Mouse (Mus musculus): ENCODE measurements around the gene Fgfr2. TPM values are rescaled to one million over a fixed set of nuclear protein-coding genes. Genes with fewer than 3 reads are reported as not detected.

The Fgfr2 gene
- polyA plus RNA-seq, 1 experiment from 2014 or later, result 137 TPM

GRCm38 (mm10) chr7:131927288-131928050 is 1195.7 kb downstream of the Fgfr2 start:
- no peak overlapping the region for H3K9ac ChIP-seq
- no peaks in the 10 kb centered on the region for H3K27me3 ChIP-seq
- no peak overlapping the region for H3K4me3 ChIP-seq (replicated peaks)
- 37% methylated on average over 9 of the region's 9 CpGs for WGBS
- no peak overlapping the region for H3K4me2 ChIP-seq (replicated peaks)
- H3K36me3 ChIP-seq, result no peaks in the 10 kb centered on the region
- no peaks in the 10 kb centered on the region for H3K9me3 ChIP-seq (replicated peaks)
- H3K4me1 ChIP-seq, result no peaks in the 10 kb centered on the region
- ATAC-seq (ENCODE audit: insufficient number of reproducible peaks, low FRiP score, low TSS enrichment, low read depth), result no peak
- H3K27ac ChIP-seq (replicated peaks), result no peak overlapping the region

- ATAC-seq (ENCODE audit: insufficient number of reproducible peaks, low FRiP score, low TSS enrichment, low read depth), result no peak
- no peaks in the 10 kb centered on the region for H3K27me3 ChIP-seq
- H3K36me3 ChIP-seq, result no peaks in the 10 kb centered on the region
- H3K4me1 ChIP-seq, result no peaks in the 10 kb centered on the region
- 48% methylated on average over 7 of the region's 7 CpGs for WGBS
- no peak overlapping the region for H3K27ac ChIP-seq (replicated peaks)
- H3K4me3 ChIP-seq (replicated peaks), result no peak overlapping the region
- H3K9me3 ChIP-seq (replicated peaks), result no peaks in the 10 kb centered on the region
- H3K9ac ChIP-seq, result no peak overlapping the region
- H3K4me2 ChIP-seq (replicated peaks), result no peak overlapping the region
Observed at GRCm38 (mm10) chr7:131917384-131917783, 1205.8 kb downstream of the Fgfr2 start.

GRCm38 (mm10) chr7:131909611-131910010 is 1213.5 kb downstream of the Fgfr2 start:
- no peak overlapping the region for H3K4me3 ChIP-seq (replicated peaks)

GRCm38 (mm10) chr7:131906499-131907190 is 1216.5 kb downstream of the Fgfr2 start:
- WGBS, result 83% methylated on average over 10 of the region's 10 CpGs
- H3K4me3 ChIP-seq (replicated peaks), result no peak overlapping the region
- no peak for ATAC-seq (ENCODE audit: insufficient number of reproducible peaks, low FRiP score, low TSS enrichment, low read depth)
- no peaks in the 10 kb centered on the region for H3K9me3 ChIP-seq (replicated peaks)
- peaks cover 3% of the 10 kb centered on the region; the same call in 1 of the 2 replicates for H3K4me1 ChIP-seq
- H3K9ac ChIP-seq, result no peak overlapping the region
- no peak overlapping the region for H3K4me2 ChIP-seq (replicated peaks)
- H3K27me3 ChIP-seq, result 0 out of 2 replicates have a peak, but pooled peaks cover 4% of the 10 kb centered on the region
- no peaks in the 10 kb centered on the region for H3K36me3 ChIP-seq
- no peak overlapping the region for H3K27ac ChIP-seq (replicated peaks)

More at GRCm38 (mm10) chr7:131909611-131910010, 1213.5 kb downstream of the Fgfr2 start:
- H3K9me3 ChIP-seq (replicated peaks), result no peaks in the 10 kb centered on the region
- no peaks in the 10 kb centered on the region for H3K36me3 ChIP-seq
- H3K4me2 ChIP-seq (replicated peaks), result no peak overlapping the region
- H3K9ac ChIP-seq, result no peak overlapping the region
- H3K4me1 ChIP-seq, result peaks cover 3% of the 10 kb centered on the region; the same call in 1 of the 2 replicates
- WGBS, result 48% methylated on average over 4 of the region's 4 CpGs
- H3K27ac ChIP-seq (replicated peaks), result no peak overlapping the region
- H3K27me3 ChIP-seq, result 0 out of 2 replicates have a peak, but pooled peaks cover 4% of the 10 kb centered on the region
- no peak for ATAC-seq (ENCODE audit: insufficient number of reproducible peaks, low FRiP score, low TSS enrichment, low read depth)

GRCm38 (mm10) chr7:131899356-131899755 is 1223.8 kb downstream of the Fgfr2 start:
- no peaks in the 10 kb centered on the region for H3K9me3 ChIP-seq (replicated peaks)
- 1% methylated on average over 2 of the region's 2 CpGs for WGBS
- H3K9ac ChIP-seq, result no peak overlapping the region
- no peak overlapping the region for H3K27ac ChIP-seq (replicated peaks)
- no peaks in the 10 kb centered on the region for H3K36me3 ChIP-seq
- peaks cover 6% of the 10 kb centered on the region for H3K4me1 ChIP-seq
- H3K4me3 ChIP-seq (replicated peaks), result no peak overlapping the region
- no peak for ATAC-seq (ENCODE audit: insufficient number of reproducible peaks, low FRiP score, low TSS enrichment, low read depth)
- H3K4me2 ChIP-seq (replicated peaks), result no peak overlapping the region
- H3K27me3 ChIP-seq, result 0 out of 2 replicates have a peak, but pooled peaks cover 3% of the 10 kb centered on the region

GRCm38 (mm10) chr7:131897282-131897681 is 1225.9 kb downstream of the Fgfr2 start:
- H3K27ac ChIP-seq (replicated peaks), result no peak overlapping the region
- H3K27me3 ChIP-seq, result 0 out of 2 replicates have a peak, but pooled peaks cover 3% of the 10 kb centered on the region
- peaks cover 6% of the 10 kb centered on the region for H3K4me1 ChIP-seq
- no peak overlapping the region for H3K4me2 ChIP-seq (replicated peaks)
- ATAC-seq (ENCODE audit: insufficient number of reproducible peaks, low FRiP score, low TSS enrichment, low read depth), result no peak
- WGBS, result 15% methylated on average over 4 of the region's 4 CpGs
- H3K9ac ChIP-seq, result no peak overlapping the region
- no peaks in the 10 kb centered on the region for H3K9me3 ChIP-seq (replicated peaks)
- H3K4me3 ChIP-seq (replicated peaks), result no peak overlapping the region
- no peaks in the 10 kb centered on the region for H3K36me3 ChIP-seq

GRCm38 (mm10) chr7:131882824-131883223 is 1240.3 kb downstream of the Fgfr2 start:
- Histone ChIP-seq H3K9ac (no peak overlapping the region), H3K9me3 (replicated peaks) (no peaks in the 10 kb centered on the region), H3K27ac (replicated peaks) (no peak overlapping the region), H3K4me1 (no peaks in the 10 kb centered on the region), H3K4me3 (replicated peaks) (no peak overlapping the region), H3K36me3 (no peaks in the 10 kb centered on the region), H3K4me2 (replicated peaks) (no peak overlapping the region), H3K27me3 (peaks cover 24% of the 10 kb centered on the region; the same call in 1 of the 2 replicates)
- 52% methylated on average over 6 of the region's 6 CpGs for WGBS
- no peak for ATAC-seq (ENCODE audit: insufficient number of reproducible peaks, low FRiP score, low TSS enrichment, low read depth)

- H3K4me1 ChIP-seq, result no peaks in the 10 kb centered on the region
- no peak overlapping the region for H3K27ac ChIP-seq (replicated peaks)
- no peaks in the 10 kb centered on the region for H3K36me3 ChIP-seq
- H3K4me3 ChIP-seq (replicated peaks), result no peak overlapping the region
- WGBS, result 28% methylated on average over 5 of the region's 5 CpGs
- no peak overlapping the region for H3K9ac ChIP-seq
- H3K27me3 ChIP-seq, result peaks cover 18% of the 10 kb centered on the region; the same call in 1 of the 2 replicates
- ATAC-seq (ENCODE audit: insufficient number of reproducible peaks, low FRiP score, low TSS enrichment, low read depth), result no peak
- no peaks in the 10 kb centered on the region for H3K9me3 ChIP-seq (replicated peaks)
- no peak overlapping the region for H3K4me2 ChIP-seq (replicated peaks)
Observed at GRCm38 (mm10) chr7:131881876-131882615, 1241.1 kb downstream of the Fgfr2 start.

- peaks cover 15% of the 10 kb centered on the region; the same call in 1 of the 2 replicates for H3K27me3 ChIP-seq
- no peak overlapping the region for H3K9ac ChIP-seq
- H3K4me2 ChIP-seq (replicated peaks), result no peak overlapping the region
- H3K36me3 ChIP-seq, result no peaks in the 10 kb centered on the region
- H3K4me1 ChIP-seq, result no peaks in the 10 kb centered on the region
- WGBS, result 70% methylated on average over 5 of the region's 5 CpGs
- H3K4me3 ChIP-seq (replicated peaks), result no peak overlapping the region
- no peak for ATAC-seq (ENCODE audit: insufficient number of reproducible peaks, low FRiP score, low TSS enrichment, low read depth)
- no peak overlapping the region for H3K27ac ChIP-seq (replicated peaks)
- H3K9me3 ChIP-seq (replicated peaks), result no peaks in the 10 kb centered on the region
Observed at GRCm38 (mm10) chr7:131880150-131880549, 1243.0 kb downstream of the Fgfr2 start.

GRCm38 (mm10) chr7:131878846-131879245 is 1244.3 kb downstream of the Fgfr2 start:
- H3K9me3 ChIP-seq (replicated peaks), result no peaks in the 10 kb centered on the region
- H3K4me3 ChIP-seq (replicated peaks), result no peak overlapping the region
- no peak overlapping the region for H3K4me2 ChIP-seq (replicated peaks)
- H3K27me3 ChIP-seq, result 0 out of 2 replicates have a peak, but pooled peaks cover 14% of the 10 kb centered on the region
- H3K36me3 ChIP-seq, result no peaks in the 10 kb centered on the region
- no peak overlapping the region for H3K27ac ChIP-seq (replicated peaks)
- H3K9ac ChIP-seq, result no peak overlapping the region
- no peak for ATAC-seq (ENCODE audit: insufficient number of reproducible peaks, low FRiP score, low TSS enrichment, low read depth)
- WGBS, result 56% methylated on average over 8 of the region's 8 CpGs
- no peaks in the 10 kb centered on the region for H3K4me1 ChIP-seq

GRCm38 (mm10) chr7:131861157-131861556 is 1262.0 kb downstream of the Fgfr2 start:
- H3K36me3 ChIP-seq, result no peaks in the 10 kb centered on the region
- H3K9me3 ChIP-seq (replicated peaks), result no peaks in the 10 kb centered on the region
- H3K4me3 ChIP-seq (replicated peaks), result no peak overlapping the region
- no peak overlapping the region for H3K9ac ChIP-seq
- H3K27me3 ChIP-seq, result no peaks in the 10 kb centered on the region
- no peak overlapping the region for H3K4me2 ChIP-seq (replicated peaks)
- no peaks in the 10 kb centered on the region for H3K4me1 ChIP-seq
- no peak for ATAC-seq (ENCODE audit: insufficient number of reproducible peaks, low FRiP score, low TSS enrichment, low read depth)
- no peak overlapping the region for H3K27ac ChIP-seq (replicated peaks)

Measured in embryonic facial prominence, embryonic 15.5 days (tissue).